In the genomic region with DNA sequence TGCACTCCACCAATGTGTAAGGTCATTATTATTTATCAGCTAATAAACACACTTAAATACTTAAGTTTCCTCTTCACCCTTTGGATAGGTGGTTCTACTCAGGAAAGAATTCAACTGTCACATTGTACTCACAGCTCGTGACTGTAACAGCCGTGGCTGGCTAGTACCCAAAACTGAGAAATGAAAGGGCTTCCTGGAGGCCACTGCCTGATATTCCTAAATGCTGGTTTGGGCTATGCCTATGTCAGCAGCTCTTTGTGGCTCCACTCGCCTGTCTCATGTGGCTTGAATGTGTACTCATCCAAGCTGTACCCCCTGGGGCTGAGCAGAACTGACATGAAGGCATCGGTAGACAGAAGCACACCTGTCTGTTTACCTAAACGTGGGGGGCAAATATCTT, we compare ENCODE assay signal across 24 mouse cellular contexts. TPM values are rescaled to one million over a fixed set of nuclear protein-coding genes. Genes with fewer than 3 reads are reported as not detected.
DNase-seq lines count a peak whose midpoint lies in the region; ATAC-seq and TF ChIP-seq lines count a peak whose summit lies in the region.
"Had no signal": no experiment of that assay in that cellular context is flagged by ENCODE, and none has a peak within 500 bp of the region (broad histone marks: within the 10 kb centered on the region; RNA-seq: fewer than 3 reads in every experiment).

No protein-coding gene starts in this region.

- H3K4me3 ChIP-seq in heart, postnatal 0 days (ENCODE audit: low read depth, low read length): no peak overlapping the region
- no peak overlapping the region for H3K4me3 ChIP-seq in heart, embryonic 11.5 days (ENCODE audit: low read depth, low read length)
- H3K4me3 ChIP-seq in lung, embryonic 15.5 days: no peak overlapping the region
- no peak overlapping the region for H3K4me3 ChIP-seq in intestine, embryonic 16.5 days (ENCODE audit: low read length)
- H3K4me3 ChIP-seq in stomach, embryonic 14.5 days (ENCODE audit: low read depth, low read length): no peak overlapping the region
- H3K4me3 ChIP-seq in limb, embryonic 10.5 days: no peak overlapping the region
- H3K4me3 ChIP-seq: embryonic facial prominence, embryonic 10.5 days; forebrain, embryonic 13.5 days; gastrocnemius, adult 2 months; heart, embryonic 13.5 days; hindbrain, embryonic 10.5 days had no signal

- peak; percentile 28 for DNase-seq in heart, postnatal 0 days (ENCODE audit: low spot score)
- no peak for DNase-seq in lung, adult 18-20 months
- no peak for DNase-seq in yolk sac, embryonic 10.5 days (ENCODE audit: low spot score)
- DNase-seq in limb, embryonic 10.5 days (ENCODE audit: low spot score): no peak
- DNase-seq: adrenal gland, adult 2 months; adrenal gland, postnatal 25 days; cerebellum, adult 18-20 months; cerebellum, adult 9-11 months; forebrain, postnatal 0 days; gastrocnemius, adult 2 months; gastrocnemius, postnatal 25 days had no signal

- H3K4me1 ChIP-seq in heart, postnatal 0 days (ENCODE audit: control insufficient read depth, insufficient read depth): 0 out of 2 replicates have a peak, but pooled peaks cover 3% of the 10 kb centered on the region
- no peaks in the 10 kb centered on the region for H3K4me1 ChIP-seq in heart, embryonic 11.5 days (ENCODE audit: control insufficient read depth, insufficient read depth, low read length)
- H3K4me1 ChIP-seq in lung, embryonic 15.5 days: peaks cover 24% of the 10 kb centered on the region
- peaks cover 9% of the 10 kb centered on the region for H3K4me1 ChIP-seq in intestine, embryonic 16.5 days (ENCODE audit: control insufficient read depth, insufficient read depth, low read length)
- H3K4me1 ChIP-seq in stomach, embryonic 14.5 days (ENCODE audit: control insufficient read depth, insufficient read depth, low read length): no peaks in the 10 kb centered on the region
- peaks cover 5% of the 10 kb centered on the region; the same call in 1 of the 2 replicates for H3K4me1 ChIP-seq in limb, embryonic 10.5 days
- H3K4me1 ChIP-seq: embryonic facial prominence, embryonic 10.5 days; forebrain, embryonic 13.5 days; hindbrain, embryonic 10.5 days had no signal

- no peaks in the 10 kb centered on the region for H3K9me3 ChIP-seq in heart, postnatal 0 days (replicated peaks; ENCODE audit: control insufficient read depth, low read length)
- H3K9me3 ChIP-seq in heart, embryonic 11.5 days (replicated peaks; ENCODE audit: control insufficient read depth, low read length): no peaks in the 10 kb centered on the region
- H3K9me3 ChIP-seq in lung, embryonic 15.5 days: no peaks in the 10 kb centered on the region
- H3K9me3 ChIP-seq in intestine, embryonic 16.5 days (ENCODE audit: control insufficient read depth, low read length): no peaks in the 10 kb centered on the region
- H3K9me3 ChIP-seq in stomach, embryonic 14.5 days (ENCODE audit: control insufficient read depth, low read depth, low read length): no peaks in the 10 kb centered on the region
- no peaks in the 10 kb centered on the region for H3K9me3 ChIP-seq in limb, embryonic 10.5 days (replicated peaks)
- H3K9me3 ChIP-seq: embryonic facial prominence, embryonic 10.5 days; forebrain, embryonic 13.5 days; heart, embryonic 13.5 days; hindbrain, embryonic 10.5 days had no signal

- TF ChIP-seq EP300 in heart, postnatal 0 days (IDR thresholded peaks at IDR 0.05; ENCODE audit: low read depth): no peak

- H3K27me3 ChIP-seq in heart, postnatal 0 days (ENCODE audit: control insufficient read depth, insufficient read depth, low read length): no peaks in the 10 kb centered on the region
- H3K27me3 ChIP-seq in heart, embryonic 11.5 days (ENCODE audit: control insufficient read depth, insufficient read depth, low read length): no peaks in the 10 kb centered on the region
- no peaks in the 10 kb centered on the region for H3K27me3 ChIP-seq in lung, embryonic 15.5 days
- H3K27me3 ChIP-seq in intestine, embryonic 16.5 days (replicated peaks; ENCODE audit: control insufficient read depth, insufficient read depth, low read length): no peaks in the 10 kb centered on the region
- H3K27me3 ChIP-seq in stomach, embryonic 14.5 days (ENCODE audit: control insufficient read depth, insufficient read depth, low read length): no peaks in the 10 kb centered on the region
- no peaks in the 10 kb centered on the region for H3K27me3 ChIP-seq in limb, embryonic 10.5 days (ENCODE audit: low read depth, poor library complexity, severe bottlenecking)
- H3K27me3 ChIP-seq: forebrain, embryonic 13.5 days; heart, embryonic 13.5 days had no signal

- H3K27ac ChIP-seq in heart, postnatal 0 days (ENCODE audit: low read depth): peak overlapping the region; percentile 35; the same call in 1 of the 2 replicates
- H3K27ac ChIP-seq in heart, embryonic 11.5 days (ENCODE audit: low read depth, low read length): no peak overlapping the region
- H3K27ac ChIP-seq in lung, embryonic 15.5 days: peak overlapping the region; percentile 32
- H3K27ac ChIP-seq in intestine, embryonic 16.5 days (ENCODE audit: low read length): peak overlapping the region; percentile 45
- H3K27ac ChIP-seq in stomach, embryonic 14.5 days (ENCODE audit: low read length): peak overlapping the region; percentile 12; the same call in 1 of the 2 replicates
- no peak overlapping the region for H3K27ac ChIP-seq in limb, embryonic 10.5 days
- H3K27ac ChIP-seq: embryonic facial prominence, embryonic 10.5 days; forebrain, embryonic 13.5 days; gastrocnemius, adult 2 months; heart, embryonic 13.5 days; hindbrain, embryonic 10.5 days; hindbrain, embryonic 14.5 days had no signal

- peaks cover 19% of the 10 kb centered on the region for H3K36me3 ChIP-seq in heart, postnatal 0 days (replicated peaks; ENCODE audit: control insufficient read depth, insufficient read depth, low read length)
- peaks cover 9% of the 10 kb centered on the region for H3K36me3 ChIP-seq in heart, embryonic 11.5 days (ENCODE audit: control insufficient read depth, insufficient read depth, low read length)
- H3K36me3 ChIP-seq in lung, embryonic 15.5 days: peaks cover 6% of the 10 kb centered on the region; the same call in 1 of the 2 replicates
- no peaks in the 10 kb centered on the region for H3K36me3 ChIP-seq in intestine, embryonic 16.5 days (ENCODE audit: control insufficient read depth, insufficient read depth, low read length)
- H3K36me3 ChIP-seq in stomach, embryonic 14.5 days (ENCODE audit: control insufficient read depth, insufficient read depth, low read length): peaks cover 5% of the 10 kb centered on the region; the same call in 1 of the 2 replicates
- H3K36me3 ChIP-seq in limb, embryonic 10.5 days: peaks cover 32% of the 10 kb centered on the region

- no peak for TF ChIP-seq CTCF in heart, postnatal 0 days (IDR thresholded peaks at IDR 0.05; ENCODE audit: low read depth)

- no peak overlapping the region for H3K9ac ChIP-seq in heart, postnatal 0 days (replicated peaks; ENCODE audit: low read depth, low read length)
- H3K9ac ChIP-seq in heart, embryonic 11.5 days (ENCODE audit: low read depth, low read length): no peak overlapping the region
- H3K9ac ChIP-seq in lung, embryonic 15.5 days: no peak overlapping the region
- no peak overlapping the region for H3K9ac ChIP-seq in intestine, embryonic 16.5 days (ENCODE audit: low read depth, low read length)
- H3K9ac ChIP-seq in stomach, embryonic 14.5 days (replicated peaks; ENCODE audit: low read depth, low read length): no peak overlapping the region
- H3K9ac ChIP-seq: forebrain, embryonic 13.5 days; forebrain, postnatal 0 days; heart, embryonic 13.5 days; hindbrain, embryonic 14.5 days had no signal

- ATAC-seq in heart, postnatal 0 days (ENCODE audit: insufficient read depth, low read depth): peak; percentile 60; the same call in 1 of the 2 replicates
- ATAC-seq in heart, embryonic 11.5 days (replicated peaks; ENCODE audit: insufficient number of reproducible peaks, low FRiP score, low TSS enrichment): no peak
- no peak; the same call in 1 of the 2 replicates for ATAC-seq in lung, embryonic 15.5 days (ENCODE audit: borderline replicate concordance, extremely low read depth, low FRiP score, low TSS enrichment)
- ATAC-seq in intestine, embryonic 16.5 days: 0 out of 2 replicates have a peak, but pooled peaks have one; percentile 13
- ATAC-seq in stomach, embryonic 14.5 days (ENCODE audit: insufficient number of reproducible peaks, insufficient read depth, low FRiP score, low read depth): no peak
- ATAC-seq: forebrain, embryonic 13.5 days; forebrain, postnatal 0 days had no signal

- WGBS in heart, postnatal 0 days: 56% methylated on average over 5 of the region's 5 CpGs
- 82% methylated on average over 5 of the region's 5 CpGs for WGBS in heart, embryonic 11.5 days (ENCODE audit: insufficient replicate concordance)
- WGBS in lung, embryonic 15.5 days: 44% methylated on average over 5 of the region's 5 CpGs
- 60% methylated on average over 5 of the region's 5 CpGs for WGBS in intestine, embryonic 16.5 days
- 59% methylated on average over 5 of the region's 5 CpGs for WGBS in stomach, embryonic 14.5 days
- 85% methylated on average over 5 of the region's 5 CpGs for WGBS in limb, embryonic 10.5 days

- H3K4me2 ChIP-seq in heart, postnatal 0 days (ENCODE audit: low read depth, low read length): no peak overlapping the region
- H3K4me2 ChIP-seq in heart, embryonic 11.5 days: no peak overlapping the region
- no peak overlapping the region for H3K4me2 ChIP-seq in lung, embryonic 15.5 days
- no peak overlapping the region for H3K4me2 ChIP-seq in intestine, embryonic 16.5 days (ENCODE audit: low read depth, low read length)
- H3K4me2 ChIP-seq in stomach, embryonic 14.5 days (replicated peaks; ENCODE audit: low read depth, low read length): no peak overlapping the region
- H3K4me2 ChIP-seq: forebrain, embryonic 13.5 days; heart, embryonic 13.5 days; hindbrain, embryonic 14.5 days had no signal

RNA-seq across cellular contexts. Expression of a gene that starts 22.1 kb away (rescaled TPM):
- 0.15 TPM in 1 of 2 replicates, not detected in the other for total RNA-seq in heart, postnatal 0 days (2014; rRNA removed; ENCODE audit: low replicate concordance)
- 3.1 and 3.3 TPM in 2 replicates for polyA plus RNA-seq in heart, postnatal 0 days (2015; fragmentation: Nextera tagmentation; extraction: Ambion mirVana)
- polyA plus RNA-seq in heart, embryonic 11.5 days (2014; fragmentation: Nextera tagmentation; extraction: Ambion mirVana): 3.0 and 3.2 TPM in 2 replicates
- 4.7 and 5.8 TPM in 2 replicates for polyA plus RNA-seq in lung, embryonic 15.5 days (2015; fragmentation: Nextera tagmentation; extraction: Ambion mirVana)
- polyA plus RNA-seq in intestine, embryonic 16.5 days (2015; fragmentation: Nextera tagmentation; extraction: Ambion mirVana): 5.7 and 6.2 TPM in 2 replicates
- polyA plus RNA-seq in stomach, embryonic 14.5 days (2014; fragmentation: Nextera tagmentation; extraction: Ambion mirVana): 8.3 TPM in 2 replicates
- 2.4 and 2.7 TPM in 2 replicates for polyA plus RNA-seq in limb, embryonic 10.5 days (2016; fragmentation: Nextera tagmentation; extraction: Ambion mirVana)

RNA-seq across cellular contexts. Expression of a gene that starts 52.5 kb away (rescaled TPM):
- total RNA-seq in heart, postnatal 0 days (2014; rRNA removed; ENCODE audit: low replicate concordance): 15.8 and 22.4 TPM in 2 replicates
- 8.7 and 9.9 TPM in 2 replicates for polyA plus RNA-seq in heart, postnatal 0 days (2015; fragmentation: Nextera tagmentation; extraction: Ambion mirVana)
- polyA plus RNA-seq in heart, embryonic 11.5 days (2014; fragmentation: Nextera tagmentation; extraction: Ambion mirVana): 20.9 and 21.6 TPM in 2 replicates
- polyA plus RNA-seq in lung, embryonic 15.5 days (2015; fragmentation: Nextera tagmentation; extraction: Ambion mirVana): 23.8 and 29.2 TPM in 2 replicates
- 12.8 TPM in 2 replicates for polyA plus RNA-seq in intestine, embryonic 16.5 days (2015; fragmentation: Nextera tagmentation; extraction: Ambion mirVana)
- polyA plus RNA-seq in stomach, embryonic 14.5 days (2014; fragmentation: Nextera tagmentation; extraction: Ambion mirVana): 25.4 and 33.1 TPM in 2 replicates
- polyA plus RNA-seq in limb, embryonic 10.5 days (2016; fragmentation: Nextera tagmentation; extraction: Ambion mirVana): 38.7 and 46.6 TPM in 2 replicates

RNA-seq across cellular contexts. Expression of a gene that starts 56.9 kb away (rescaled TPM):
- total RNA-seq in heart, postnatal 0 days (2014; rRNA removed; ENCODE audit: low replicate concordance): not detected in 2 replicates
- not detected in 2 replicates for polyA plus RNA-seq in heart, postnatal 0 days (2015; fragmentation: Nextera tagmentation; extraction: Ambion mirVana)
- polyA plus RNA-seq in heart, embryonic 11.5 days (2014; fragmentation: Nextera tagmentation; extraction: Ambion mirVana): not detected in 2 replicates
- polyA plus RNA-seq in lung, embryonic 15.5 days (2015; fragmentation: Nextera tagmentation; extraction: Ambion mirVana): not detected in 2 replicates
- polyA plus RNA-seq in intestine, embryonic 16.5 days (2015; fragmentation: Nextera tagmentation; extraction: Ambion mirVana): not detected in 2 replicates
- polyA plus RNA-seq in stomach, embryonic 14.5 days (2014; fragmentation: Nextera tagmentation; extraction: Ambion mirVana): not detected in 2 replicates
- polyA plus RNA-seq in limb, embryonic 10.5 days (2016; fragmentation: Nextera tagmentation; extraction: Ambion mirVana): not detected in 2 replicates
- total RNA-seq: adrenal gland, adult 2 months; adrenal gland, postnatal 25 days; ES-E14; gastrocnemius, adult 2 months; gastrocnemius, postnatal 25 days; granulocyte monocyte progenitor cell, adult 5-6 weeks; heart, postnatal 25 days had no signal
- polyA plus RNA-seq: adrenal gland, adult 2 months; embryonic facial prominence, embryonic 10.5 days; embryonic facial prominence, embryonic 14.5 days; forebrain, embryonic 13.5 days; forebrain, postnatal 0 days; heart, embryonic 13.5 days; hindbrain, embryonic 10.5 days; hindbrain, embryonic 14.5 days had no signal

Comparison
In these comparisons a context has a peak if more than half of its experiments do, and no peak if none do; other contexts are left out.
1. ATAC-seq: peak in heart, postnatal 0 days (single experiment) and intestine, embryonic 16.5 days (single experiment); none in heart, embryonic 11.5 days (single experiment), lung, embryonic 15.5 days (single experiment) and stomach, embryonic 14.5 days (single experiment).
2. H3K27ac ChIP-seq: peak in heart, postnatal 0 days (single experiment), lung, embryonic 15.5 days (single experiment), intestine, embryonic 16.5 days (single experiment) and stomach, embryonic 14.5 days (single experiment); none in heart, embryonic 11.5 days (single experiment) and limb, embryonic 10.5 days (single experiment).